Mouse (Mus musculus): ENCODE results near the gene Man2a1. TPM values are rescaled to one million over a fixed set of nuclear protein-coding genes. Genes with fewer than 3 reads are reported as not detected.

The Man2a1 gene
- 13.5 and 14.4 TPM in 2 replicates for polyA plus RNA-seq (2015; fragmentation: Nextera tagmentation; extraction: Ambion mirVana)

GRCm38 (mm10) chr17:64600372-64601090 lies at the start of gene Man2a1:
Man2a1 (plus strand) TSS chr17:64600736.
- H3K27me3 ChIP-seq = no peaks in the 10 kb centered on the region

GRCm38 (mm10) chr17:64553358-64553757 lies 47.2 kb upstream of the Man2a1 start:
- Histone ChIP-seq H3K9me3 (replicated peaks) (no peaks in the 10 kb centered on the region), H3K27ac (replicated peaks) (no peak overlapping the region; the same call in 1 of the 2 replicates), H3K4me3 (replicated peaks) (no peak overlapping the region), H3K4me1 (no peaks in the 10 kb centered on the region), H3K36me3 (no peaks in the 10 kb centered on the region), H3K27me3 (no peaks in the 10 kb centered on the region), H3K9ac (no peak overlapping the region), H3K4me2 (replicated peaks) (no peak overlapping the region)
- no peak for ATAC-seq (ENCODE audit: insufficient number of reproducible peaks, low FRiP score, low TSS enrichment, low read depth)
- whole genome bisulfite sequencing = 70% methylated on average over 10 of the region's 10 CpGs

More at GRCm38 (mm10) chr17:64600372-64601090, at the start of gene Man2a1:
- H3K4me3 ChIP-seq (replicated peaks) = peak within 1 kb of the TSS; percentile 94
- H3K9ac ChIP-seq = peak within 1 kb of the TSS; percentile 85
- peak within 1 kb of the TSS; percentile 80 for H3K4me2 ChIP-seq (replicated peaks)
- H3K4me1 ChIP-seq = peaks cover 30% of the 10 kb centered on the region
- H3K27ac ChIP-seq (replicated peaks) = peak within 1 kb of the TSS; percentile 95
- ATAC-seq (ENCODE audit: insufficient number of reproducible peaks, low FRiP score, low TSS enrichment, low read depth) = peak; percentile 96
- no peaks in the 10 kb centered on the region for H3K36me3 ChIP-seq
- WGBS = under 1% methylated on average over 61 of the region's 69 CpGs
- no peaks in the 10 kb centered on the region for H3K9me3 ChIP-seq (replicated peaks)

GRCm38 (mm10) chr17:64554901-64555300 lies 45.6 kb upstream of the Man2a1 start:
- no peaks in the 10 kb centered on the region for H3K9me3 ChIP-seq (replicated peaks)
- WGBS = 52% methylated on average over 3 of the region's 3 CpGs
- H3K4me1 ChIP-seq = peaks cover 4% of the 10 kb centered on the region; the same call in 1 of the 2 replicates
- no peak overlapping the region for H3K9ac ChIP-seq
- H3K4me2 ChIP-seq (replicated peaks) = no peak overlapping the region
- no peak overlapping the region for H3K4me3 ChIP-seq (replicated peaks)
- no peaks in the 10 kb centered on the region for H3K27me3 ChIP-seq
- ATAC-seq (ENCODE audit: insufficient number of reproducible peaks, low FRiP score, low TSS enrichment, low read depth) = no peak
- H3K27ac ChIP-seq (replicated peaks) = no peak overlapping the region
- H3K36me3 ChIP-seq = no peaks in the 10 kb centered on the region

- Histone ChIP-seq H3K27me3 (no peaks in the 10 kb centered on the region), H3K27ac (replicated peaks) (no peak overlapping the region), H3K9ac (no peak overlapping the region), H3K4me3 (replicated peaks) (no peak overlapping the region), H3K4me2 (replicated peaks) (no peak overlapping the region), H3K4me1 (peaks cover 4% of the 10 kb centered on the region; the same call in 1 of the 2 replicates), H3K9me3 (replicated peaks) (no peaks in the 10 kb centered on the region), H3K36me3 (no peaks in the 10 kb centered on the region)
- 92% methylated on average over 22 of the region's 22 CpGs for WGBS
- ATAC-seq (ENCODE audit: insufficient number of reproducible peaks, low FRiP score, low TSS enrichment, low read depth) = no peak
These were observed 43.7 kb upstream of the Man2a1 start for GRCm38 (mm10) chr17:64556661-64557445.

GRCm38 (mm10) chr17:64558994-64559540 lies 41.5 kb upstream of the Man2a1 start:
- Histone ChIP-seq H3K4me3 (replicated peaks) (peak overlapping the region; percentile 16), H3K36me3 (no peaks in the 10 kb centered on the region), H3K27ac (replicated peaks) (peak overlapping the region; percentile 45; the same call in 1 of the 2 replicates), H3K4me2 (replicated peaks) (peak overlapping the region; percentile 34), H3K9me3 (replicated peaks) (no peaks in the 10 kb centered on the region), H3K4me1 (peaks cover 4% of the 10 kb centered on the region; the same call in 1 of the 2 replicates), H3K9ac (no peak overlapping the region), H3K27me3 (no peaks in the 10 kb centered on the region)
- ATAC-seq (ENCODE audit: insufficient number of reproducible peaks, low FRiP score, low TSS enrichment, low read depth) = peak; percentile 57; the same call in 1 of the 2 replicates
- WGBS = 5% methylated on average over 4 of the region's 4 CpGs

- Histone ChIP-seq H3K9me3 (replicated peaks) (no peaks in the 10 kb centered on the region), H3K9ac (no peak overlapping the region), H3K4me3 (replicated peaks) (no peak overlapping the region), H3K27me3 (no peaks in the 10 kb centered on the region), H3K36me3 (no peaks in the 10 kb centered on the region), H3K27ac (replicated peaks) (no peak overlapping the region), H3K4me1 (no peaks in the 10 kb centered on the region), H3K4me2 (replicated peaks) (no peak overlapping the region)
- ATAC-seq (ENCODE audit: insufficient number of reproducible peaks, low FRiP score, low TSS enrichment, low read depth) = no peak
- 78% methylated on average over 6 of the region's 6 CpGs for WGBS
These were observed 34.1 kb upstream of the Man2a1 start for GRCm38 (mm10) chr17:64566435-64566834.

GRCm38 (mm10) chr17:64567546-64567945 lies 33.0 kb upstream of the Man2a1 start:
- Histone ChIP-seq H3K27ac (replicated peaks) (no peak overlapping the region), H3K4me1 (no peaks in the 10 kb centered on the region), H3K9ac (no peak overlapping the region), H3K27me3 (no peaks in the 10 kb centered on the region), H3K4me3 (replicated peaks) (no peak overlapping the region), H3K4me2 (replicated peaks) (no peak overlapping the region), H3K36me3 (no peaks in the 10 kb centered on the region), H3K9me3 (replicated peaks) (no peaks in the 10 kb centered on the region)
- no peak for ATAC-seq (ENCODE audit: insufficient number of reproducible peaks, low FRiP score, low TSS enrichment, low read depth)
- 93% methylated on average over 3 of the region's 3 CpGs for WGBS

- no peak for ATAC-seq (ENCODE audit: insufficient number of reproducible peaks, low FRiP score, low TSS enrichment, low read depth)
- Histone ChIP-seq H3K27ac (replicated peaks) (no peak overlapping the region), H3K27me3 (no peaks in the 10 kb centered on the region), H3K4me3 (replicated peaks) (no peak overlapping the region), H3K4me2 (replicated peaks) (no peak overlapping the region), H3K4me1 (no peaks in the 10 kb centered on the region), H3K9me3 (replicated peaks) (no peaks in the 10 kb centered on the region), H3K9ac (no peak overlapping the region), H3K36me3 (no peaks in the 10 kb centered on the region)
- 91% methylated on average over 9 of the region's 9 CpGs for WGBS
These were observed 26.6 kb upstream of the Man2a1 start for GRCm38 (mm10) chr17:64573981-64574380.

GRCm38 (mm10) chr17:64575240-64575639 lies 25.3 kb upstream of the Man2a1 start:
- Histone ChIP-seq H3K4me3 (replicated peaks) (no peak overlapping the region), H3K27ac (replicated peaks) (no peak overlapping the region), H3K4me1 (no peaks in the 10 kb centered on the region), H3K9me3 (replicated peaks) (no peaks in the 10 kb centered on the region), H3K9ac (no peak overlapping the region), H3K4me2 (replicated peaks) (no peak overlapping the region), H3K36me3 (no peaks in the 10 kb centered on the region), H3K27me3 (no peaks in the 10 kb centered on the region)
- ATAC-seq (ENCODE audit: insufficient number of reproducible peaks, low FRiP score, low TSS enrichment, low read depth) = no peak
- 56% methylated on average over 6 of the region's 6 CpGs for WGBS

GRCm38 (mm10) chr17:64577485-64577884 lies 23.1 kb upstream of the Man2a1 start:
- ATAC-seq (ENCODE audit: insufficient number of reproducible peaks, low FRiP score, low TSS enrichment, low read depth) = no peak
- WGBS = 53% methylated on average over 5 of the region's 5 CpGs
- Histone ChIP-seq H3K9ac (no peak overlapping the region), H3K36me3 (no peaks in the 10 kb centered on the region), H3K4me2 (replicated peaks) (no peak overlapping the region), H3K9me3 (replicated peaks) (no peaks in the 10 kb centered on the region), H3K4me1 (no peaks in the 10 kb centered on the region), H3K27ac (replicated peaks) (no peak overlapping the region), H3K4me3 (replicated peaks) (no peak overlapping the region), H3K27me3 (no peaks in the 10 kb centered on the region)

- no peak overlapping the region for H3K27ac ChIP-seq (replicated peaks)
- no peaks in the 10 kb centered on the region for H3K27me3 ChIP-seq
- H3K4me1 ChIP-seq = no peaks in the 10 kb centered on the region
- WGBS = 18% methylated on average over 4 of the region's 4 CpGs
- no peak for ATAC-seq (ENCODE audit: insufficient number of reproducible peaks, low FRiP score, low TSS enrichment, low read depth)
- no peaks in the 10 kb centered on the region for H3K9me3 ChIP-seq (replicated peaks)
- no peak overlapping the region for H3K4me3 ChIP-seq (replicated peaks)
- no peak overlapping the region for H3K4me2 ChIP-seq (replicated peaks)
- H3K36me3 ChIP-seq = no peaks in the 10 kb centered on the region
- H3K9ac ChIP-seq = no peak overlapping the region
These were observed 22.2 kb upstream of the Man2a1 start for GRCm38 (mm10) chr17:64578346-64578745.

All from embryonic facial prominence, embryonic 15.5 days (tissue).